Mouse (Mus musculus) kidney, embryonic 15.5 days (tissue): ENCODE data around the gene Slc25a11. TPM values are rescaled to one million over a fixed set of nuclear protein-coding genes. Genes with fewer than 3 reads are reported as not detected.
A peak's percentile ranks its signal among the peaks of the same experiment; 100 is the strongest.

Experiments used
- ATAC-seq: fragments of 200-750 bp; cut with Nextera tagmentation; replicated peaks from 2 replicates; pipeline ENCODE4 v1.8.0; 2017; ENCODE audit warnings: moderate TSS enrichment; ENCODE audit not compliant: low FRiP score
- H3K27ac ChIP-seq: fragments of 300-500 bp; sonication (generic); 2 replicates; pipeline ENCODE4 v1.5.1; 2015; ENCODE audit warnings: mild to moderate bottlenecking, inconsistent platforms
- H3K27me3 ChIP-seq: fragments of 300-500 bp; sonication (generic); 2 replicates; pipeline ENCODE4 v1.6.1; 2015; ENCODE audit warnings: inconsistent platforms
- H3K36me3 ChIP-seq: fragments of 300-500 bp; sonication (generic); 2 replicates; pipeline ENCODE4 v1.6.1; 2015; ENCODE audit warnings: inconsistent platforms
- H3K4me1 ChIP-seq: fragments of 300-500 bp; sonication (generic); 2 replicates; pipeline ENCODE4 v1.6.1; 2015; ENCODE audit warnings: inconsistent platforms
- H3K4me2 ChIP-seq: fragments of 300-500 bp; sonication (generic); 2 replicates; pipeline ENCODE4 v1.6.1; 2015; ENCODE audit warnings: moderate library complexity, mild to moderate bottlenecking, inconsistent platforms
- H3K4me3 ChIP-seq: fragments of 300-500 bp; sonication (generic); replicated peaks from 2 replicates; pipeline ENCODE4 v1.5.1; 2015; ENCODE audit warnings: mild to moderate bottlenecking, inconsistent platforms
- H3K9ac ChIP-seq: fragments of 300-500 bp; sonication (generic); 2 replicates; pipeline ENCODE4 v1.6.1; 2015; ENCODE audit warnings: mild to moderate bottlenecking, inconsistent platforms
- H3K9me3 ChIP-seq: fragments of 300-500 bp; sonication (generic); replicated peaks from 2 replicates; pipeline ENCODE4 v1.6.1; 2016; ENCODE audit warnings: inconsistent platforms
- WGBS: fragments of 180-500 bp; shearing (Covaris S2); methylation state at CpG from one replicate; pipeline ENCODE4 v1.1.7; 2015; ENCODE audit warnings: mixed read lengths; 5-methylcytosine and 5-hydroxymethylcytosine counted together
- polyA plus RNA-seq: library from polyadenylated mRNA; unstranded; fragments of >200 nt; fragmentation: Nextera tagmentation; extraction: Ambion mirVana; gene quantifications from 2 replicates; pipeline ENCODE4 v1.2.1, GENCODE M21; 2015

The Slc25a11 gene
- polyA plus RNA-seq = 178 and 186 TPM in 2 replicates

GRCm38 (mm10) chr11:70646691-70647650 lies at the start of gene Slc25a11, which contains the start of gene Rnf167:
Gene Slc25a11 (minus strand): TSS chr11:70647479.
Gene Rnf167 (plus strand): TSS chr11:70647235.
- under 1% methylated on average over 63 of the region's 63 CpGs for WGBS
- H3K4me3 ChIP-seq = peak within 1 kb of the TSS; percentile 84
- no peaks in the 10 kb centered on the region for H3K27me3 ChIP-seq
- H3K4me2 ChIP-seq = peak within 1 kb of the TSS; percentile 96
- peak within 1 kb of the TSS; percentile 87 for H3K9ac ChIP-seq
- H3K9me3 ChIP-seq = no peaks in the 10 kb centered on the region
- peak within 1 kb of the TSS; percentile 99 for H3K27ac ChIP-seq
- peaks cover 55% of the 10 kb centered on the region for H3K4me1 ChIP-seq
- peak; percentile 92 for ATAC-seq
- H3K36me3 ChIP-seq = peaks cover 72% of the 10 kb centered on the region

DNA sequence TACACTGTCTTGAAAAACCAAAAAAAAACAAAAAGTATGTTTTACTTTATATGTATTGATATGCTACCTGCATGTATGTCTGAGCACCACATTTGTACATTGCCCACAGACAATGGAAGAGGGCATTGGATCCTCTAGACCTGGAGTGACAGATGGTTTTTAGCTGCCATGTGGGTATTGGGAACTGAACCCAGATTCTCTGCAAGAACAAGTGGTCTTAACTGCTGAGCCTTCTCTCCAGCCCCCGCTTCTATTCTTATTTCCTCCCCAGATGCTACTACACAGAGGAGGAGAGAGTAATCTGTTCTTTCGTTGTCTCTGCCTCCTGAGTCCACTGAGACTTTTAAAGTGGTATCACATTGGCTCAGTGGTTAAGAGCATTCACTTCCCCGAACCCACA lies 46.2 kb upstream of the Slc25a11 start:
- ATAC-seq = no peak
- H3K4me1 ChIP-seq = peaks cover 5% of the 10 kb centered on the region
- no peak overlapping the region for H3K27ac ChIP-seq
- H3K36me3 ChIP-seq = no peaks in the 10 kb centered on the region
- no peaks in the 10 kb centered on the region for H3K27me3 ChIP-seq
- WGBS = 70% methylated on average over 3 of the region's 3 CpGs
- no peak overlapping the region for H3K4me2 ChIP-seq
- H3K9ac ChIP-seq = no peak overlapping the region
- no peak overlapping the region for H3K4me3 ChIP-seq
- H3K9me3 ChIP-seq = no peaks in the 10 kb centered on the region

DNA sequence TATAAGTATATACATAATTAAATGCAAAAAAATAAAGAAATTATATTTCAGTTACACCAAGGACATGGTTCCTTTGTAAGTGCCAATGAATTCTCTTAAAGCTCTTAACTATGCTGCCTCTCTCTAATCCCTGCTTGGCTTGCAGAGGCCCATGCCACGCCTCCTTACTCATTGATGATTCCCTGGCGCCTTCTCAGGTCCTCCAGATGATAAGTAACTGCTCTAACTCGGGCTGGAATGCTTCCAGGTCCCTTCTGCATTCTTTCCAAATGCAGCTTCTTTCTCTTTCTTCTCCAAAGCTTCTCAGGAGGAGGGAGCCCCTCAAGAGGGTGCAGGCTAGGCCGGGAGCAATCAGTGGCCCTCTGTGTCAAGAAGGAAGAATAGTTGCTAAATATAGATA lies 42.3 kb upstream of the Slc25a11 start:
- Histone ChIP-seq H3K9ac (no peak overlapping the region), H3K4me3 (no peak overlapping the region), H3K36me3 (peaks cover 14% of the 10 kb centered on the region), H3K27me3 (no peaks in the 10 kb centered on the region), H3K27ac (no peak overlapping the region), H3K4me2 (no peak overlapping the region), H3K9me3 (no peaks in the 10 kb centered on the region), H3K4me1 (peaks cover 22% of the 10 kb centered on the region)
- 66% methylated on average over 4 of the region's 4 CpGs for WGBS
- ATAC-seq = no peak

DNA sequence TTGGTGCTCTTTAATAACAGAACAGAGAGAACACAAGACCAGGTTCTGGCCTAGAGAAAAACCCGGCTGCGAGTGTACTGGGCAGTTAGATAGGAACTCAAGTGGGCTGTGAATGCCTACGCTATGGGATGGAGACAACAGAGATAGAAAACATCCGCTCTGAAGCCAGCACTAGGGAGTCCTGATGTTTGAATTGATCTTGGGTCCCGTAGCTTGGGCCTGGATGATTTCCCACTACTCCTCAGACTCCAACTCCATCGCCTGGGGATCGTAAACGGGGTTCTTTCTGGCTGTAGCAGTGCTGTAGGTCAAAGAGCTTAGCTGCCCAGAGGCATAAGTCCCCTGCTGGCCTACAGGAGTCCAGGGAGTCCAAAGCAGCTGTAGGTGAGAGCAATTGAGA lies 41.1 kb upstream of the Slc25a11 start:
- Histone ChIP-seq H3K4me2 (peak overlapping the region; percentile 89), H3K9me3 (no peaks in the 10 kb centered on the region), H3K4me1 (peaks cover 22% of the 10 kb centered on the region), H3K9ac (peak overlapping the region; percentile 72), H3K27me3 (no peaks in the 10 kb centered on the region), H3K27ac (peak overlapping the region; percentile 92), H3K4me3 (peak overlapping the region; percentile 81), H3K36me3 (peaks cover 25% of the 10 kb centered on the region)
- WGBS = 9% methylated on average over 8 of the region's 8 CpGs
- no peak for ATAC-seq

- Histone ChIP-seq H3K4me1 (peaks cover 22% of the 10 kb centered on the region), H3K27me3 (no peaks in the 10 kb centered on the region), H3K9me3 (no peaks in the 10 kb centered on the region), H3K4me2 (peak within 1 kb of the TSS; percentile 89), H3K27ac (peak within 1 kb of the TSS; percentile 92), H3K9ac (peak within 1 kb of the TSS; percentile 72), H3K4me3 (peak within 1 kb of the TSS; percentile 81), H3K36me3 (peaks cover 32% of the 10 kb centered on the region)
- ATAC-seq = peak; percentile 91
- WGBS = under 1% methylated on average over 55 of the region's 55 CpGs
These were observed 40.4 kb upstream of the Slc25a11 start, which contains the start of gene Camta2 for GRCm38 (mm10) chr11:70687601-70688199. Gene Camta2 (minus strand): TSS chr11:70688105.

GRCm38 (mm10) chr11:70686901-70687566 lies 39.8 kb upstream of the Slc25a11 start:
- H3K27me3 ChIP-seq = no peaks in the 10 kb centered on the region
- 2% methylated on average over 16 of the region's 16 CpGs for WGBS
- H3K4me3 ChIP-seq = peak overlapping the region; percentile 81
- H3K36me3 ChIP-seq = peaks cover 37% of the 10 kb centered on the region
- H3K27ac ChIP-seq = peak overlapping the region; percentile 92
- peak overlapping the region; percentile 72 for H3K9ac ChIP-seq
- H3K4me2 ChIP-seq = peak overlapping the region; percentile 89
- peak; percentile 69 for ATAC-seq
- peaks cover 27% of the 10 kb centered on the region for H3K4me1 ChIP-seq
- no peaks in the 10 kb centered on the region for H3K9me3 ChIP-seq

GRCm38 (mm10) chr11:70683640-70684039 lies 36.4 kb upstream of the Slc25a11 start:
- Histone ChIP-seq H3K36me3 (peaks cover 64% of the 10 kb centered on the region), H3K9me3 (no peaks in the 10 kb centered on the region), H3K4me2 (no peak overlapping the region), H3K9ac (no peak overlapping the region), H3K4me3 (no peak overlapping the region), H3K27ac (no peak overlapping the region), H3K4me1 (peaks cover 25% of the 10 kb centered on the region), H3K27me3 (no peaks in the 10 kb centered on the region)
- 88% methylated on average over 5 of the region's 5 CpGs for WGBS
- ATAC-seq = no peak

DNA sequence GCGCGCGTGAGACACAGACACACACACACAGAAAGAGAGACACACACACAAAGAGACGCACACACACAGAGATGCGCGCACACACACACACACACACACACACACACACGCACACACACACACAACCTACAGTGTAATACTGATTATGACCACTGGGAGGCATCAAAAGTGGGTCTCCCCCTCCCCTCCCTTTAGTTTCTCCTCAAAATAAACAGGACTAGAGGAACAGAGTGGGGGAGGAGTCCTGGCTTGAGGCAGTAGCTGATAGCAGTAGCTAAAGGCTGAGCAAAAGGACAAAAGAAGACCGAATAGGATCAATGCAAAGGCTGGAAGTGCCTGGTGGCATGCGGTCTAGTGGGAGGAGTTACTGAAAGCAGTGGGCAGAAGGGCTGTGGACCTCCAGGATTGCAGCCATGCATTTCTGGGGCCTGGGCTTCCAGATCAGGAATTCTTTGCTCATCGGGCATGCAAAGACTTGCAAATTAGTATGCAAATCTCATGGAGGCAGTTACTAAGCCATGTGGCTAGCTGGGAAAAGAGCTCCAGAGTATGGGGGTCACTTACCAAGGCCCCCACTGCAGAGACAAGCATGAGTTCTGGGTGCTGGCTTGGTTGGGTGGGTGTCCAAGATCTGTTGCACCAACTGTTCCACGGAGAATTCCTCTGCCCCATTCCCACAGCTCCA lies 34.8 kb upstream of the Slc25a11 start:
- Histone ChIP-seq H3K27me3 (no peaks in the 10 kb centered on the region), H3K4me3 (no peak overlapping the region), H3K9ac (no peak overlapping the region), H3K4me2 (no peak overlapping the region), H3K4me1 (peaks cover 13% of the 10 kb centered on the region), H3K36me3 (peaks cover 71% of the 10 kb centered on the region), H3K27ac (no peak overlapping the region), H3K9me3 (no peaks in the 10 kb centered on the region)
- ATAC-seq = no peak; the same call in 1 of the 2 replicates
- 32% methylated on average over 11 of the region's 11 CpGs for WGBS

GRCm38 (mm10) chr11:70681170-70681569 lies 33.9 kb upstream of the Slc25a11 start:
- Histone ChIP-seq H3K4me1 (peaks cover 6% of the 10 kb centered on the region; the same call in 1 of the 2 replicates), H3K36me3 (peaks cover 80% of the 10 kb centered on the region), H3K4me3 (no peak overlapping the region), H3K9ac (no peak overlapping the region), H3K27me3 (no peaks in the 10 kb centered on the region), H3K9me3 (no peaks in the 10 kb centered on the region), H3K27ac (no peak overlapping the region), H3K4me2 (no peak overlapping the region)
- WGBS = 61% methylated on average over 12 of the region's 12 CpGs
- ATAC-seq = no peak

GRCm38 (mm10) chr11:70679894-70680293 lies 32.6 kb upstream of the Slc25a11 start:
- no peak overlapping the region for H3K27ac ChIP-seq
- no peak overlapping the region for H3K4me3 ChIP-seq
- WGBS = 92% methylated on average over 8 of the region's 8 CpGs
- no peak overlapping the region for H3K9ac ChIP-seq
- ATAC-seq = no peak
- H3K27me3 ChIP-seq = no peaks in the 10 kb centered on the region
- H3K9me3 ChIP-seq = no peaks in the 10 kb centered on the region
- H3K4me1 ChIP-seq = peaks cover 6% of the 10 kb centered on the region; the same call in 1 of the 2 replicates
- peaks cover 80% of the 10 kb centered on the region for H3K36me3 ChIP-seq
- no peak overlapping the region for H3K4me2 ChIP-seq

GRCm38 (mm10) chr11:70679361-70679760 lies 32.1 kb upstream of the Slc25a11 start:
- H3K27me3 ChIP-seq = no peaks in the 10 kb centered on the region
- peaks cover 81% of the 10 kb centered on the region for H3K36me3 ChIP-seq
- no peak overlapping the region for H3K9ac ChIP-seq
- no peak overlapping the region for H3K4me3 ChIP-seq
- peaks cover 6% of the 10 kb centered on the region; the same call in 1 of the 2 replicates for H3K4me1 ChIP-seq
- WGBS = 94% methylated on average over 8 of the region's 8 CpGs
- H3K4me2 ChIP-seq = no peak overlapping the region
- ATAC-seq = no peak
- H3K27ac ChIP-seq = no peak overlapping the region
- no peaks in the 10 kb centered on the region for H3K9me3 ChIP-seq
